Mouse (Mus musculus): ENCODE data around the gene Zfp444. TPM values are rescaled to one million over a fixed set of nuclear protein-coding genes. Genes with fewer than 3 reads are reported as not detected.

Gene Zfp444
- polyA plus RNA-seq, 1 experiment from 2014 or later = 5.2 TPM

DNA sequence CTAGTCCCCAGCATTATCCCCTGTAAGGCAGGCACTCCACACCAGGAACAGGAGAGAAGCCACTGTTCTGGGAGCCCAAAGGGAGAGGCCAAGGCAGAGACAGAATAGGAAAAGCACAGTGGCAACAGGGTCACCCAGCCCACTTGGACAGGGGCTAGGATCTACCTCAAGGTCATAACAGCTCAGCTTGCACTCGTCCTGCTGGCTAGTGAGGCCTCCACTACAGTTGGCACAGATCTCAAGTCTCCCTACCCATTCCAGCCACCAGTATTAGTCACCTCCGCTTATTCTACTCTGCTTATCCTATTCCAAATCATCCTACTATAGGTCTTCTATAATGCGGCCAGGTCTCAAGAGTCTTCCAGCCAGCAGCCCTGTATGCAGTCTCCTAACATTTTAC, 18.9 kb upstream of the Zfp444 start:
- H3K79me2 ChIP-seq (ENCODE audit: inconsistent target) = peaks cover 72% of the 10 kb centered on the region
- H3K27ac ChIP-seq = peak overlapping the region; percentile 82; the same call in 1 of the 2 replicates
- 89% methylated on average over 3 of the region's 3 CpGs for WGBS (ENCODE audit: missing documents)
- H3K4me3 ChIP-seq (ENCODE audit: inconsistent target) = no peak overlapping the region
- no peaks in the 10 kb centered on the region for H3K36me3 ChIP-seq (ENCODE audit: inconsistent target)

DNA sequence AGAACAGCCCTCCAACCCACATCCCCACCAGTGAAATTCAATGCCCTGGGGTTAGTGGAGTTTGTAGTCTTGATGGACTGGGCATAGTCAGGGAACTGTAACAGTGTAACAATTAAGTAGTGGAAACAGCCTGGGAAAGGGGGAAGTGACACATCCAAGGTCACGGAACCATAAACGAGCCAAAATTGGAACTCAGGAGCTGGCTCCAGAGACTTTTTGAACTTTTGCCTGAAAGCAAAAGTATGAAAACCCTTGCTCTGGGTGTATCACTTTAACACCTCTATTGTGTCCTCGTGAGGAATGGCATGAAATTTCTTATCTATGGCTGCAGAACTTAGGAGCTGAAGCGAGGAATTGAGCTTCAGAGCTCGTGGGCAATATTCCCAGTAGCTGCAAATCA, 17.9 kb upstream of the Zfp444 start:
- WGBS (ENCODE audit: missing documents) = 49% methylated on average over 5 of the region's 5 CpGs
- Histone ChIP-seq H3K36me3 (ENCODE audit: inconsistent target) (no peaks in the 10 kb centered on the region), H3K4me3 (ENCODE audit: inconsistent target) (peak overlapping the region; percentile 56), H3K27ac (peak overlapping the region; percentile 82), H3K79me2 (ENCODE audit: inconsistent target) (peaks cover 61% of the 10 kb centered on the region)

DNA sequence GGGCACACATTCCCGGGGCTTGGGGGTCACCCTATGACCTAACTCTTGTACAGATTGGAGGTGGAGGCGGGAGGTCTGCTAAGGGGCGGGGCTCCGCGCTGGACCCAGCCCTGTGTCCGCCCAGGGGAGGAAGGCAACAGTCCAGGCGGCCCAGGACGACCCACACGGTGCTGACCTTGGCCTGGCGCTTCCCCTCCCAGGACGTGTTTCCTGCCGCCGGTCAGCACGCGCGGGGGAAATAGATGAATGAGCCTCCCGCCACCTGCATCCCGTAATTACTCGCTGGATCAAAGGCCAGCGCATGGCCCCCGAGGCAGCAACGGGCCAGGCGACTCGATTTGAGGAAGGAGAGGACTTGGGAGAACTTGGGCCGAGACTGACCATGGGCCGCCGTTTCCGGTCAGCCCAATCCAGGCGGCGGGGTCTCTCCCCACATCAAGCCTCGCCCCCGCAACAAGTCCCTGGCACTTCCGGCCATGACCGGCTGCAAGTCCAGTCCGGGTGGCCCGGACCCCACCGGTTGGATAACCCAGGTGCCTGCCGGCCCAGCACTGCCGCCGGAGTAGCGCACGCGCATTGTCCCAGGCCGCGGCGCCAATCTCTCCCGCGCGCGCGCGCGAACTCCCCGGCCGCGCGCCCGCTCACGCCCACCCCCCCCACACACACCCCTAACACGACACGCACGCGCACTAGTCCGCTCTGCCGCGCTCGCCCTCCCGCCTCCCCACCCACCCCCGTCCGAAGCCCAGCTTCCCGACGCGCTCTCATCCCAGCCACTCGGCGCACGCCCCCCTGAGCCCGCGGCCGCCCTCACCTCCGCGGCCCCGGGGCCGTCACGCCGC, 16.8 kb upstream of the Zfp444 start:
- WGBS (ENCODE audit: missing documents) = 1% methylated on average over 68 of the region's 85 CpGs
- peaks cover 50% of the 10 kb centered on the region for H3K79me2 ChIP-seq (ENCODE audit: inconsistent target)
- H3K27ac ChIP-seq = peak overlapping the region; percentile 82
- no peaks in the 10 kb centered on the region for H3K36me3 ChIP-seq (ENCODE audit: inconsistent target)
- H3K4me3 ChIP-seq (ENCODE audit: inconsistent target) = peak overlapping the region; percentile 56

DNA sequence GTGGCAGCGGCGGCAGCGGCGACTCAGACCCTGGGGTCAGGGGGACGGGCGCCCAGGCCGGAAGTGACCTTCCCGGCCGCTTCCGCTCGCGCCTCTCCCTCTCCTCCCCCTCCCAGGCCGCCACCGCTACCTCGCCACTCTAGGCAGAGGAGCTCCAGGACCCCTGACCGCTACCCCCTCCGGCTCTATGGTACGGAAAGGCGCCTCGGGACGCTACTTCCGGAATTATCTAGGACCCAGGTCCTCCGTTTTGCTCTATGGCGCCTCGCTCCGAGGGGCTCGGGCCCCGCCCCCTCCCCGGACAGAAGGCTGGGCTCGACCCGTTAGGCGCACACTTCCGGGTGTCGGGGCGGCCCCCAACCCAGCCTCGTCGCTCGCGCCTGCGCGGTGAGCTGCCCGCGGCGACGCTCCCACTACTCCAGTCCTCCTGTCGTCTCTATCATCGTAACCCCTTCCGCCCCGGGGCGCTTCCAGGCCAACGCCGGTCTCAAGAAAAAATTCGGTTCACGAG, 16.1 kb upstream of the Zfp444 start, which contains the start of gene Zfp787:
TSS of gene Zfp787 (minus strand) at position 97 of the 511 bp plus-strand sequence.
- Histone ChIP-seq H3K36me3 (ENCODE audit: inconsistent target) (no peaks in the 10 kb centered on the region), H3K4me3 (ENCODE audit: inconsistent target) (peak within 1 kb of the TSS; percentile 57), H3K27ac (peak within 1 kb of the TSS; percentile 82), H3K79me2 (ENCODE audit: inconsistent target) (peaks cover 43% of the 10 kb centered on the region)
- under 1% methylated on average over 50 of the region's 54 CpGs for WGBS (ENCODE audit: missing documents)

DNA sequence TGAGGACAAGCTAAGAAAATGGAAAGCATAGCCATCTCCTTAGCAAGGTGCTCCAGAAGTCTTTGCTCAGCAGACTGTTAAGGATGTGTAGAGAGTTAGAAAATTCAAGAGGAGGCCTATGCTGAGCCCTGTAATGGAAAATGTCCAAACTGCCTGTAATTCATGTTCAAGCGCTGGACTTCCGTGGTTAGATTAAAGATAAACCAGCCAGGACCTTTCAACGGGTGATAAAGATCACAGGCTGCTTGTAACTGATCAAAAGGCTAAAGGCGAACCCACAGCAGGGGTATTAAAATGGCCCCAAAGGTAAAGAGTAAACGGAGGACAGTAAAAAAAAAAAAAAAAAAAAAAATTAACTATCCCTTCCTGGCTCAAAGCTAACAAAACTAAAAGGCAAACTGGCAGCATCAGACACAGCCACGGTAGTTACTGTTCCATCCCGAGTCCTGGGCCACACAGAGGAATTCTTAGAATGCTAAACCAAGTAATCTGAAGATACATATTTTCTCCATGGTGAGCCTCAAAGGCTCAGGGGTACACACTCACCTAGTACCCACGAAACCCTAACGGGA, 15.0 kb upstream of the Zfp444 start:
- peak overlapping the region; percentile 78 for H3K27ac ChIP-seq
- 47% methylated on average over 7 of the region's 9 CpGs for WGBS (ENCODE audit: missing documents)
- no peaks in the 10 kb centered on the region for H3K36me3 ChIP-seq (ENCODE audit: inconsistent target)
- peaks cover 33% of the 10 kb centered on the region for H3K79me2 ChIP-seq (ENCODE audit: inconsistent target)
- H3K4me3 ChIP-seq (ENCODE audit: inconsistent target) = peak overlapping the region; percentile 57

DNA sequence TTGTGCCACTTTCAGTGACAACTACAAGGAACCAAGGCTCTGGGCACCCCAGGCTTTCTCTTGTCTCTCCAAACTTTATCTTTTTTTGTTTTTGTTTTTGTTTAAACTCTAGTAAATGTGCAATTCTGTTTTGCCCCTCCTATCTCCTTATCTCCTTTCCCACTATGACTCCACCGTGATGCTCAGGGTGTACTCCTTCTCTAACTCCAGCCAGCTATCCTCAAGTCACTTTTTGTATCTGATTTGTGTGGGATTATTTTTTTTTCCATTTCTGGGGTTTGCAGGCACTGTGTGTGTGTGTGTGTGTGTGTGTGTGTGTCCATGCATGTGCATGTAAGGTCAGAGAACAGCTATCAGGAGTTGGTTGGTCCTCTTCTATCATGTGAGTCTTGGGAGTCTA, 14.5 kb upstream of the Zfp444 start:
- Histone ChIP-seq H3K36me3 (ENCODE audit: inconsistent target) (no peaks in the 10 kb centered on the region), H3K4me3 (ENCODE audit: inconsistent target) (no peak overlapping the region), H3K27ac (no peak overlapping the region), H3K79me2 (ENCODE audit: inconsistent target) (peaks cover 28% of the 10 kb centered on the region)
- WGBS (ENCODE audit: missing documents) = 33% methylated on average over 1 of the region's 1 CpGs

DNA sequence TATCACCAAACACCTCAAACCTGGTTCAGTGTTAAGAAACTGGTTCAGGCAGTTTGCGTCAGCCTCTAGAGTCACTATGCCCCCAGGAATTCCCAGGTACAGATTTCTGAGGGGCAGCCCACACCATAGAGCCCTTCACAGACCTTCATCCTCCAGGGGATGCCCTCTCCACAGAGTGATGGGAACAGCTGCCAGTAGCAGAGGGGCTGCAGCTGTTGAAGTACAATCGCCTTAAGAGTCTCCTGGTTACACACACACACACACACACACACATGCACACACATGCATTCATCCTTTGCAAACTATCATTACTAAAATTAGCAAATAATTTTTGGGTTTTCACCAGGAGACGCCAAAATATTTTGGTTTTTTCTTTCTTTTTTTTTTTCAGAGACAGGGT, 12.4 kb upstream of the Zfp444 start:
- no peak overlapping the region for H3K4me3 ChIP-seq (ENCODE audit: inconsistent target)
- no peaks in the 10 kb centered on the region for H3K36me3 ChIP-seq (ENCODE audit: inconsistent target)
- H3K79me2 ChIP-seq (ENCODE audit: inconsistent target) = peaks cover 7% of the 10 kb centered on the region
- no peak overlapping the region for H3K27ac ChIP-seq
- 100% methylated on average over 3 of the region's 3 CpGs for WGBS (ENCODE audit: missing documents)

DNA sequence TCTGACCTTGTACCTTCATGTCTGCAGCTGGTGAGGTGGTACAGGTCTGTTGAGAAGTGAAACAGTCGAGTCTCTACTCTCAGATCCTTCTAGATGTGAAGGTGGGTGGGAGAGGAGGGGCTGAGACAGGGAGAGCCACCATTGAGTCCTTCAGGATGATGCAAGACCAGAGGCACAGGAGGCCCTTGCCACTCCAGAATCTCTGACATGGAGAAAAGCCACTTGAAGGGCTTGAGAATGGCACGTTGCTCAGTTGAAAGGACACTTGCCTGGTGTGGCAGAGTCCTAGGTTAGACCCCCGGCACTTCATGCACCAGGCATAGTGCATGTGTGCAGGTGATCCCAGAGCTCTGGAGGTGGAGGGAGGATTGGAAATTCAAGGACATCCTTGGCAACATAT, 10.5 kb upstream of the Zfp444 start:
- Histone ChIP-seq H3K36me3 (ENCODE audit: inconsistent target) (no peaks in the 10 kb centered on the region), H3K79me2 (ENCODE audit: inconsistent target) (no peaks in the 10 kb centered on the region), H3K4me3 (ENCODE audit: inconsistent target) (no peak overlapping the region), H3K27ac (no peak overlapping the region)
- 77% methylated on average over 3 of the region's 3 CpGs for WGBS (ENCODE audit: missing documents)

DNA sequence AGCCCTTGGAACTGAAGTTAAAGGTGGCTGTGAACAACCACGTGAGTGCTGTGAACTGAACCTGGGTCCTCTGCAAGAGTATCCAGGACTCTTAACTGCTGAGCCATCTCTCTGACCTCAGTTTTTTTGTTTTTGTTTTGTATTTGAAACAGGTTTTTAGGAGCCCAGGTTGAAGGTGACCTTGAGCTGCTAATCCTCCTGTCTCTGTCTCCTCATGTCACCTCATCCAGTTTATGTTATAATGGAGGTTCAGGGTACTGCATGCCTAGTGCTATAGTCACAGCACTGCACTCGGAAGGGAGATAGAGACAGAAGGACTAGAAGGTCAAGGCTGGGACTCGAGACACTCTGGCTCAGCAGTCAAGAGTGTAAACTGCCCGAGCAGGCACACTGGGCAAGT, 9.9 kb upstream of the Zfp444 start:
- no peaks in the 10 kb centered on the region for H3K79me2 ChIP-seq (ENCODE audit: inconsistent target)
- 100% methylated on average over 4 of the region's 4 CpGs for WGBS (ENCODE audit: missing documents)
- no peaks in the 10 kb centered on the region for H3K36me3 ChIP-seq (ENCODE audit: inconsistent target)
- no peak overlapping the region for H3K4me3 ChIP-seq (ENCODE audit: inconsistent target)
- no peak overlapping the region for H3K27ac ChIP-seq

DNA sequence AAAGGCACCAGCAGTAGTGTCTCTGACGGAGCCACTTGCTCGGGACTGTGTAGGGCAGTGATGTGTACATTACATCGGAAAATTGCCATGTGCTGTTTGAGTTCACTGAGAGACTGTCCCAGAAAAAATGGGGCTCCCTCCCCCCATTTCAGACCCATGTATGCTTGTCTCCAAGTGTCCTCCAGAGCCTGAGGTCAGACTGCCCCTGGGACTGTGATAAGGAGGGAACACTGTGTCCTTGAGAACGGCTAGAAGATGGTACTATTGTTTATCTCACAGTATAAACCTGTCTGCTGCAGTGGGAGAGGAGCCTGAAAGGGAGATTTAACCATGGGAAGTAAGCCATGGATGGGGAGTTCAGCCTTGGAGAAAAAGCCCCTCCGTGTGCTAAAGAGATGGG, 7.4 kb upstream of the Zfp444 start:
- no peaks in the 10 kb centered on the region for H3K79me2 ChIP-seq (ENCODE audit: inconsistent target)
- no peak overlapping the region for H3K27ac ChIP-seq
- no peaks in the 10 kb centered on the region for H3K36me3 ChIP-seq (ENCODE audit: inconsistent target)
- WGBS (ENCODE audit: missing documents) = 75% methylated on average over 5 of the region's 5 CpGs
- no peak overlapping the region for H3K4me3 ChIP-seq (ENCODE audit: inconsistent target)

DNA sequence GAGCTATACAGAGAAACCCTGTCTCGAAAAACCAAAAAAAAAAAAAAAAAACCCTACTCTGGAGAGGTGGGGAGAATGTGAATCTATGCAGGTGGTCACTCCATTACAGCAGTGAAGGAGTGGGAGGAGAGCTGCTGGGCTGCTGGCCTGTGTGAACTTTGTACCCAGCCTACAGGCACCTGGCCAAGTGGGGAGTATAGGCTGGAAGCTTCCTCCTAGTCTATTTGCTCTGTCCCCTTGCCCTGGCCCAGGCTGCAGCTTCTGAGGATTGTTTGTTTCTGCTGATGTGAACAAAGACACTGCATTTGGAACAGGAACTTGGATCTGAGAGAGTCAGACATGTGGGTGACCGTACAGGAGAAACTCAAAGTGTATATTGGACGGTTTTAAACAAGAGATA, 2.6 kb upstream of the Zfp444 start:
- H3K36me3 ChIP-seq (ENCODE audit: inconsistent target) = no peaks in the 10 kb centered on the region
- peak overlapping the region; percentile 74 for H3K27ac ChIP-seq
- H3K79me2 ChIP-seq (ENCODE audit: inconsistent target) = peaks cover 18% of the 10 kb centered on the region
- 82% methylated on average over 3 of the region's 3 CpGs for WGBS (ENCODE audit: missing documents)
- H3K4me3 ChIP-seq (ENCODE audit: inconsistent target) = no peak overlapping the region

DNA sequence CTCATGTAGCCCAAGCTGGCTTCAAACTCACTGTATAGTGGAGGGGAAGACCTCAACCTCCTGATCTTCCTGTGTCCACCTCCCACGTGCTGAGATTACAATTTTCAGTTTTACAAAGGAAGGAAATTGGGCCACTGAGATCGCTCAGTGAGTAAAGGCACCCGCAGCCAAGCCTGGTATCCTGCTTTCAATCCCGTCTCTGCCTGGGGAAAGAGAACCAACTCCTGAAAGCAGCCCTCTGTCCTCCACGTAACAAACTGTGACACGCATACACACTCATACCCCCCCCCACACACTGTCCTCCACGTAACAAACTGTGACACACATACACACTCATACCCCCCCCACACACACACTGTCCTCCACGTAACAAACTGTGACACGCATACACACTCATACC, 1.6 kb upstream of the Zfp444 start:
- no peak overlapping the region for H3K4me3 ChIP-seq (ENCODE audit: inconsistent target)
- H3K79me2 ChIP-seq (ENCODE audit: inconsistent target) = peaks cover 27% of the 10 kb centered on the region
- 5% methylated on average over 5 of the region's 9 CpGs for whole genome bisulfite sequencing (ENCODE audit: missing documents)
- H3K36me3 ChIP-seq (ENCODE audit: inconsistent target) = 0 out of 2 replicates have a peak, but pooled peaks cover 1% of the 10 kb centered on the region
- H3K27ac ChIP-seq = peak overlapping the region; percentile 74

DNA sequence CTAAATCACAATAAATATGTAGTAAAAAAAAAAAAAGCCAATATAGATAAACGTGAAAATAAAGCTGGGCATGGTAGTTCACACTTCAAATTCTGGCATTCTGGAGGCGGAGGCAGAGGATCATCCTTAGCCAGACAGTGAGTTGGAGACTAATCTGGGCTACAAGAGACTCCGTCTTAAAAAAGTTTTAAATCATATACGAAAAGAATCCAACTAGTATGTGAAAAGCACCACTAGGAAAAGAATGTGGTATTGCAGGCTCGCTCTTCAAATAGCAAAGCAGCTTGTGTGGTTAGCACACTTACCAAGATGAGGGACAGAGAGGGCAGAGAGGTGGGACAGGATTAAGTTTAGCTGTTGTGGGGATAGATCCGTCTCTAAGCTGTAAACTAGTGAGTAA, 1.2 kb upstream of the Zfp444 start:
- WGBS (ENCODE audit: missing documents) = 43% methylated on average over 6 of the region's 6 CpGs
- peaks cover 32% of the 10 kb centered on the region for H3K79me2 ChIP-seq (ENCODE audit: inconsistent target)
- peak overlapping the region; percentile 86 for H3K4me3 ChIP-seq (ENCODE audit: inconsistent target)
- H3K27ac ChIP-seq = peak overlapping the region; percentile 74
- H3K36me3 ChIP-seq (ENCODE audit: inconsistent target) = 0 out of 2 replicates have a peak, but pooled peaks cover 6% of the 10 kb centered on the region

DNA sequence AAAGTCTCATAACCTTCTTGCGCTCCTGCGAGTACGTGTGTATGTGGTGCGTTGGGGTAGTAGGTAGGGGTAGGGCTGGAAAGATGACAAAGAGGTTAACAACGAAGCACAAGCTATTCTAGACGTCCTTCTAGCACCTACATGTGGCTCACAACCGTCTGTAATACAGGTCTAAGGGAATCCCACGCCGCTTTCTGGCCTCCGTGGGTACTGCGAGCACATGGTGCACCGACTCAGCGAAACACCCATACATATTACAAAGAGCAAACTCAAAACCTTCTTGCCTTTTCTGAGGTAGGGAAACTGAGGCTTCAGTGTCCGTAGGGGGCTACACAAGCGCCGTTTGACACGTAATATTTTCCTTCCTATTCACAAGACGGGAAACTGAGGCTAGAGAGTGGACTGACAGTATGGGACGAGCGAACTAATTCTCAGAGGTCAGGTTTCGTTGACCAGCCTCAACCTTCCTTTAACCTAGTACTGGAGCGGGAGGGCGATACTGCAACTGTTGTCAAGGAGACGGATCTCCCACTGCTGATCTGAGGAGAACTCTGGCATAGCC, 501 bp upstream of the Zfp444 start:
- under 1% methylated on average over 24 of the region's 24 CpGs for WGBS (ENCODE audit: missing documents)
- peak overlapping the region; percentile 74 for H3K27ac ChIP-seq
- 0 out of 2 replicates have a peak, but pooled peaks cover 8% of the 10 kb centered on the region for H3K36me3 ChIP-seq (ENCODE audit: inconsistent target)
- H3K4me3 ChIP-seq (ENCODE audit: inconsistent target) = peak overlapping the region; percentile 86
- peaks cover 32% of the 10 kb centered on the region for H3K79me2 ChIP-seq (ENCODE audit: inconsistent target)
